Mouse (Mus musculus) CH12.LX (cell line): Measurements from ENCODE around the gene Cxadr. TPM values are rescaled to one million over a fixed set of nuclear protein-coding genes. Genes with fewer than 3 reads are reported as not detected.

Experiments
- DNase-seq: peaks from one replicate; pipeline ENCODE4 v3.0.0-alpha.2; 2013; ENCODE audit errors: extremely low read depth
- H3K27ac ChIP-seq: 2 replicates; pipeline ENCODE4 v1.5.1; 2012; ENCODE audit warnings: low read depth, mild to moderate bottlenecking, control low read depth, moderate library complexity; ENCODE audit not compliant: insufficient read depth
- H3K27me3 ChIP-seq: replicated peaks from 2 replicates; pipeline ENCODE3; 2012; ENCODE audit warnings: inconsistent platforms
- H3K36me3 ChIP-seq, 2 experiments: replicated peaks in 1 of 2; 2 replicates each; pipeline versions ENCODE3 to v1.6.1; 2012; ENCODE audit warnings: inconsistent platforms in 1 of 2, low read length in 1 of 2, mild to moderate bottlenecking in 1 of 2, mixed read lengths in 1 of 2, moderate library complexity in 1 of 2; ENCODE audit not compliant: control insufficient read depth in 1 of 2, insufficient read depth in 1 of 2
- H3K4me1 ChIP-seq, 2 experiments: 2 replicates each; pipeline ENCODE4 v1.6.1; 2012; ENCODE audit warnings: inconsistent platforms in 1 of 2, moderate library complexity in 1 of 2; ENCODE audit not compliant: insufficient read depth in 2 of 2, control insufficient read depth in 1 of 2
- H3K4me2 ChIP-seq: 2 replicates; pipeline ENCODE4 v1.6.1; 2012; ENCODE audit warnings: low read depth, mild to moderate bottlenecking, control low read depth; ENCODE audit not compliant: poor library complexity, insufficient read depth, severe bottlenecking
- H3K4me3 ChIP-seq, 3 experiments: fragments of 150-350 bp in 1 of 3; sonication (generic) in 1 of 3; replicated peaks in 1 of 3; 2 replicates each; pipeline versions ENCODE3 to v1.5.1; 2011 to 2012; ENCODE audit warnings: low read depth in 2 of 3, low read length in 2 of 3, mild to moderate bottlenecking in 2 of 3, moderate library complexity in 2 of 3, control low read depth in 1 of 3, improper control_type of control experiment in 1 of 3, inconsistent platforms in 1 of 3, mixed read lengths in 1 of 3; ENCODE audit not compliant: poor library complexity in 1 of 3
- H3K79me2 ChIP-seq: replicated peaks from 2 replicates; pipeline ENCODE4 v1.6.1; 2012; ENCODE audit warnings: mild to moderate bottlenecking, moderate library complexity; ENCODE audit not compliant: control insufficient read depth, poor library complexity, insufficient read depth, severe bottlenecking; ENCODE audit errors: extremely low read depth
- H3K9ac ChIP-seq: 2 replicates; pipeline ENCODE4 v1.6.1; 2012; ENCODE audit warnings: low read depth, mild to moderate bottlenecking, control low read depth, moderate library complexity; ENCODE audit not compliant: insufficient read depth
- H3K9me3 ChIP-seq: replicated peaks from 2 replicates; pipeline ENCODE3; 2012; ENCODE audit warnings: low read length, inconsistent platforms, mixed read lengths
- CHD2 ChIP-seq: IDR thresholded peaks from 2 replicates; pipeline ENCODE4 v1.6.1; 2011; ENCODE audit warnings: low read length, improper control_type of control experiment
- E2F4 ChIP-seq: IDR thresholded peaks from 2 replicates; pipeline ENCODE4 v1.6.1; 2011; ENCODE audit warnings: low read depth, low read length, improper control_type of control experiment; ENCODE audit not compliant: insufficient replicate concordance
- ELF1 ChIP-seq: IDR thresholded peaks from 2 replicates; pipeline ENCODE4 v1.6.1; 2014; ENCODE audit warnings: low read depth, mild to moderate bottlenecking, inconsistent platforms, low read length, improper control_type of control experiment
- ETS1 ChIP-seq: conservative IDR thresholded peaks from 2 replicates; pipeline ENCODE4 v1.6.1; 2012; ENCODE audit warnings: low read depth, mild to moderate bottlenecking, inconsistent platforms, low read length, improper control_type of control experiment, moderate library complexity
- GABPA ChIP-seq: IDR thresholded peaks from 2 replicates; pipeline ENCODE4 v1.6.1; 2012; ENCODE audit warnings: low read depth, low read length, improper control_type of control experiment, inconsistent platforms; ENCODE audit not compliant: insufficient replicate concordance
- HCFC1 ChIP-seq: IDR thresholded peaks from 2 replicates; pipeline ENCODE4 v1.6.1; 2012; ENCODE audit warnings: low read depth, mild to moderate bottlenecking, inconsistent platforms, low read length, improper control_type of control experiment
- IRF4 ChIP-seq: IDR thresholded peaks from 2 replicates; pipeline ENCODE4 v1.6.1; 2014; ENCODE audit warnings: low read depth, mild to moderate bottlenecking, inconsistent platforms, low read length, improper control_type of control experiment
- JUND ChIP-seq: conservative IDR thresholded peaks from 2 replicates; pipeline ENCODE4 v1.6.1; 2011; ENCODE audit warnings: low read depth, low read length, improper control_type of control experiment
- MAFK ChIP-seq: IDR thresholded peaks from 2 replicates; pipeline ENCODE4 v1.6.1; 2011; ENCODE audit warnings: low read length, improper control_type of control experiment; ENCODE audit not compliant: insufficient replicate concordance
- MEF2A ChIP-seq: IDR thresholded peaks from 2 replicates; pipeline ENCODE4 v1.6.1; 2014; ENCODE audit warnings: low read depth, mild to moderate bottlenecking, inconsistent platforms, low read length, improper control_type of control experiment, borderline replicate concordance
- MYC ChIP-seq: IDR thresholded peaks from 2 replicates; pipeline ENCODE4 v1.6.1; 2011; ENCODE audit warnings: low read depth, mild to moderate bottlenecking, improper control_type of control experiment, low read length
- NELFE ChIP-seq: IDR thresholded peaks from 2 replicates; pipeline ENCODE4 v1.6.1; 2011; ENCODE audit warnings: low read depth, low read length, improper control_type of control experiment
- NRF1 ChIP-seq: IDR thresholded peaks from 2 replicates; pipeline ENCODE4 v1.6.1; 2014; ENCODE audit warnings: low read depth, mild to moderate bottlenecking, inconsistent platforms, low read length, improper control_type of control experiment, moderate library complexity
- PAX5 ChIP-seq: IDR thresholded peaks from 2 replicates; pipeline ENCODE4 v1.6.1; 2012; ENCODE audit warnings: low read length, inconsistent platforms, mixed read lengths
- POLR2A ChIP-seq: IDR thresholded peaks from 2 replicates; pipeline ENCODE4 v1.6.1; 2011; ENCODE audit warnings: low read depth, mild to moderate bottlenecking, improper control_type of control experiment, low read length
- RAD21 ChIP-seq: IDR thresholded peaks from 2 replicates; pipeline ENCODE4 v1.6.1; 2011; ENCODE audit warnings: low read depth, mild to moderate bottlenecking, low read length, improper control_type of control experiment, moderate library complexity
- TCF12 ChIP-seq: IDR thresholded peaks from 2 replicates; pipeline ENCODE4 v1.6.1; 2014; ENCODE audit warnings: low read depth, mild to moderate bottlenecking, inconsistent platforms, low read length, improper control_type of control experiment
- USF1 ChIP-seq: IDR thresholded peaks from 2 replicates; pipeline ENCODE4 v1.6.1; 2014; ENCODE audit warnings: low read depth, mild to moderate bottlenecking, inconsistent platforms, low read length, improper control_type of control experiment
- ZC3H11A ChIP-seq: IDR thresholded peaks from 2 replicates; pipeline ENCODE4 v1.6.1; 2012; ENCODE audit warnings: low read depth, mild to moderate bottlenecking, inconsistent platforms, low read length, improper control_type of control experiment
- ZKSCAN1 ChIP-seq: IDR thresholded peaks from 2 replicates; pipeline ENCODE4 v1.6.1; 2012; ENCODE audit warnings: low read depth, inconsistent platforms, low read length, improper control_type of control experiment, borderline replicate concordance
- ZNF384 ChIP-seq: IDR thresholded peaks from 2 replicates; pipeline ENCODE4 v1.6.1; 2012; ENCODE audit warnings: low read depth, low read length, improper control_type of control experiment, inconsistent platforms
- dilution Hi-C: fragments of 300-500 bp; cut with MboI; formaldehyde crosslinking; loops from 2 replicates; pipeline ENCODE4 v1.14.3; 2020; ENCODE audit warnings: low sequenced_read_pairs; ENCODE audit not compliant: extremely low pct_unique_long_range_greater_than_20kb, extremely low pct_ligation_motif_present
- in situ Hi-C: fragments of 300-500 bp; cut with MboI; formaldehyde crosslinking; loops from 3 replicates; pipeline ENCODE4 v1.14.3; 2019; ENCODE audit warnings: low sequenced_read_pairs, low pct_ligation_motif_present, low pct_unique_long_range_greater_than_20kb, mixed read lengths
- polyA plus RNA-seq: library from polyadenylated mRNA; unstranded; fragments of >175 nt; gene quantifications from 2 replicates; pipeline ENCODE4 v1.2.1, GENCODE M21; 2012; ENCODE audit warnings: low read depth; ENCODE audit not compliant: insufficient read length
- total RNA-seq, 2 experiments: library from RNA; depleted of rRNA; stranded (reverse); fragments of 300-350 nt in 1 of 2; fragments of >200 nt in 1 of 2; gene quantifications; 2 replicates each; pipeline ENCODE4 v1.2.3; 2012 to 2014

Gene Cxadr
- total and polyA plus RNA-seq, 3 experiments = 0.76 TPM; not detected in 2

GRCm38 (mm10) chr16:78402316-78402715 is 101.0 kb downstream of the Cxadr start:
- no peaks in the 10 kb centered on the region for H3K4me1 ChIP-seq
- no peaks in the 10 kb centered on the region for H3K79me2 ChIP-seq
- H3K27me3 ChIP-seq = no peaks in the 10 kb centered on the region
- dilution Hi-C loops (no loop called here), in situ Hi-C loops (no loop called here)
- no peaks in the 10 kb centered on the region for H3K36me3 ChIP-seq
- no peak for DNase-seq
- TF ChIP-seq TCF12 (no peak), RAD21 (no peak), IRF4 (no peak), NRF1 (no peak), JUND (no peak), MAFK (no peak), ELF1 (no peak), POLR2A (no peak), MEF2A (no peak), CHD2 (no peak), MYC (no peak), ZNF384 (no peak), NELFE (no peak), ETS1 (no peak), E2F4 (no peak), ZKSCAN1 (no peak), USF1 (no peak), PAX5 (no peak)
- no peak overlapping the region for H3K4me2 ChIP-seq
- H3K9ac ChIP-seq = no peak overlapping the region
- no peak overlapping the region for H3K27ac ChIP-seq
- H3K9me3 ChIP-seq = no peaks in the 10 kb centered on the region
- H3K4me3 ChIP-seq = no peak overlapping the region

DNA sequence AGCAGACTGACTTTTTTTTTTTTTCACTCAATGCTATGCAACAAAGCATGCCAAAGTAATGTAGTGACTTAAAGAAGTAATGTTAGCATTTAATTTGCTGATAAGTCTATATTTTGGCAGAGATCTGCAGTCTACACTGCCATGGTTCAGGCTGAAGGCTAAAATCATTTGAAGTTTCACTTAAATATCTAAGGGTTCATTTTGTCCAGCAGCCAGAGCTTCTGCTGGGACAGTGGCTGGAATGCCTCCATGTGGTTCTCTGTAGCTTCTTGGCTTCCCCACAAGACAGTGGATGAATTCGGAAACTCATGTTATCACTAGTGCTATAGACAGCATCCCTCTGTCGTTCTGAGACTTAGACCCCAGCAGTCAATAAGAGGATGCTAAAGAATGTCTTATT is 105.4 kb downstream of the Cxadr start:
- Histone ChIP-seq H3K9me3 (no peaks in the 10 kb centered on the region), H3K9ac (no peak overlapping the region), H3K36me3 (no peaks in the 10 kb centered on the region), H3K79me2 (no peaks in the 10 kb centered on the region), H3K4me1 (no peaks in the 10 kb centered on the region), H3K27ac (no peak overlapping the region), H3K27me3 (no peaks in the 10 kb centered on the region), H3K4me3 (no peak overlapping the region), H3K4me2 (no peak overlapping the region)
- dilution Hi-C loops (no loop called here), in situ Hi-C loops (no loop called here)
- no peak for DNase-seq
- TF ChIP-seq ZC3H11A (no peak), TCF12 (no peak), HCFC1 (no peak), GABPA (no peak), ZNF384 (no peak)
